Mouse (Mus musculus): Measurements from ENCODE around the gene Nck2. TPM values are rescaled to one million over a fixed set of nuclear protein-coding genes. Genes with fewer than 3 reads are reported as not detected.
"Not testable (repeated sequence)": the region's sequence is repeated elsewhere in the genome, so short reads cannot be mapped to it uniquely, and the experiment has no call there.

The Nck2 gene
- polyA plus RNA-seq, 1 experiment from 2014 or later: 20.3 TPM

GRCm38 (mm10) chr1:43553989-43554679 lies 109.8 kb downstream of the Nck2 start:
- not testable (repeated sequence) for H3K9ac ChIP-seq; H3K4me2 ChIP-seq; H3K27me3 ChIP-seq (replicated peaks); H3K27ac ChIP-seq; ATAC-seq; H3K4me3 ChIP-seq; H3K9me3 ChIP-seq (replicated peaks)
- WGBS (ENCODE audit: insufficient replicate concordance): 85% methylated on average over 37 of the region's 37 CpGs
- Histone ChIP-seq H3K36me3 (peaks cover 26% of the 10 kb centered on the region), H3K4me1 (peaks cover 77% of the 10 kb centered on the region)

GRCm38 (mm10) chr1:43555222-43555974 lies 111.0 kb downstream of the Nck2 start:
- Histone ChIP-seq H3K4me2 (peak overlapping the region; percentile 1; the same call in 1 of the 2 replicates), H3K27me3 (replicated peaks) (no peaks in the 10 kb centered on the region), H3K9me3 (replicated peaks) (no peaks in the 10 kb centered on the region), H3K4me1 (peaks cover 84% of the 10 kb centered on the region), H3K36me3 (peaks cover 32% of the 10 kb centered on the region), H3K27ac (peak overlapping the region; percentile 87), H3K4me3 (no peak overlapping the region), H3K9ac (peak overlapping the region; percentile 40)
- no peak for ATAC-seq
- 63% methylated on average over 12 of the region's 12 CpGs for WGBS (ENCODE audit: insufficient replicate concordance)

GRCm38 (mm10) chr1:43558329-43558728 lies 114.0 kb downstream of the Nck2 start:
- Histone ChIP-seq H3K9me3 (replicated peaks) (no peaks in the 10 kb centered on the region), H3K4me1 (peaks cover 92% of the 10 kb centered on the region), H3K9ac (peak overlapping the region; percentile 44), H3K36me3 (peaks cover 32% of the 10 kb centered on the region), H3K4me3 (no peak overlapping the region), H3K27ac (peak overlapping the region; percentile 87), H3K4me2 (peak overlapping the region; percentile 52), H3K27me3 (replicated peaks) (no peaks in the 10 kb centered on the region)
- WGBS (ENCODE audit: insufficient replicate concordance): 12% methylated on average over 3 of the region's 3 CpGs
- ATAC-seq: peak; percentile 64

GRCm38 (mm10) chr1:43559043-43559692 lies 114.8 kb downstream of the Nck2 start:
- Histone ChIP-seq H3K4me3 (peak overlapping the region; percentile 1; the same call in 1 of the 2 replicates), H3K9ac (peak overlapping the region; percentile 9; the same call in 1 of the 2 replicates), H3K4me2 (peak overlapping the region; percentile 52), H3K4me1 (peaks cover 84% of the 10 kb centered on the region), H3K27ac (peak overlapping the region; percentile 87), H3K27me3 (replicated peaks) (no peaks in the 10 kb centered on the region), H3K9me3 (replicated peaks) (no peaks in the 10 kb centered on the region), H3K36me3 (peaks cover 25% of the 10 kb centered on the region)
- 51% methylated on average over 5 of the region's 5 CpGs for WGBS (ENCODE audit: insufficient replicate concordance)
- ATAC-seq: peak; percentile 91

GRCm38 (mm10) chr1:43561085-43561484 lies 116.7 kb downstream of the Nck2 start:
- Histone ChIP-seq H3K4me2 (no peak overlapping the region), H3K4me1 (peaks cover 82% of the 10 kb centered on the region), H3K36me3 (peaks cover 16% of the 10 kb centered on the region; the same call in 1 of the 2 replicates), H3K9ac (no peak overlapping the region), H3K27me3 (replicated peaks) (no peaks in the 10 kb centered on the region), H3K27ac (peak overlapping the region; percentile 87), H3K9me3 (replicated peaks) (no peaks in the 10 kb centered on the region), H3K4me3 (no peak overlapping the region)
- WGBS (ENCODE audit: insufficient replicate concordance): 33% methylated on average over 3 of the region's 3 CpGs
- ATAC-seq: no peak

- Histone ChIP-seq H3K27me3 (replicated peaks) (no peaks in the 10 kb centered on the region), H3K9ac (no peak overlapping the region), H3K4me2 (no peak overlapping the region), H3K9me3 (replicated peaks) (no peaks in the 10 kb centered on the region), H3K4me3 (no peak overlapping the region), H3K27ac (0 out of 2 replicates have a peak overlapping the region, but pooled peaks have one; percentile 12), H3K4me1 (peaks cover 82% of the 10 kb centered on the region), H3K36me3 (peaks cover 12% of the 10 kb centered on the region; the same call in 1 of the 2 replicates)
- ATAC-seq: no peak
- WGBS (ENCODE audit: insufficient replicate concordance): 65% methylated on average over 13 of the region's 13 CpGs
Measured at GRCm38 (mm10) chr1:43562002-43562666, 117.8 kb downstream of the Nck2 start.

- H3K4me3 ChIP-seq: no peak overlapping the region
- peaks cover 53% of the 10 kb centered on the region for H3K4me1 ChIP-seq
- WGBS (ENCODE audit: insufficient replicate concordance): 68% methylated on average over 4 of the region's 4 CpGs
- H3K36me3 ChIP-seq: peaks cover 20% of the 10 kb centered on the region
- no peak overlapping the region for H3K9ac ChIP-seq
- H3K4me2 ChIP-seq: no peak overlapping the region
- no peaks in the 10 kb centered on the region for H3K27me3 ChIP-seq (replicated peaks)
- peak overlapping the region; percentile 8; the same call in 1 of the 2 replicates for H3K27ac ChIP-seq
- H3K9me3 ChIP-seq (replicated peaks): no peaks in the 10 kb centered on the region
- ATAC-seq: peak; percentile 81
Measured at GRCm38 (mm10) chr1:43565260-43565659, 120.9 kb downstream of the Nck2 start.

- no peak overlapping the region for H3K4me2 ChIP-seq
- no peak overlapping the region for H3K9ac ChIP-seq
- H3K4me3 ChIP-seq: no peak overlapping the region
- no peak for ATAC-seq
- peaks cover 19% of the 10 kb centered on the region for H3K36me3 ChIP-seq
- no peaks in the 10 kb centered on the region for H3K9me3 ChIP-seq (replicated peaks)
- no peak overlapping the region for H3K27ac ChIP-seq
- no peaks in the 10 kb centered on the region for H3K27me3 ChIP-seq (replicated peaks)
- 77% methylated on average over 8 of the region's 8 CpGs for WGBS (ENCODE audit: insufficient replicate concordance)
- peaks cover 38% of the 10 kb centered on the region for H3K4me1 ChIP-seq
Measured at GRCm38 (mm10) chr1:43566677-43567377, 122.4 kb downstream of the Nck2 start.

- no peaks in the 10 kb centered on the region for H3K9me3 ChIP-seq (replicated peaks)
- WGBS (ENCODE audit: insufficient replicate concordance): 82% methylated on average over 10 of the region's 10 CpGs
- H3K4me1 ChIP-seq: peaks cover 30% of the 10 kb centered on the region
- no peak overlapping the region for H3K4me3 ChIP-seq
- no peak overlapping the region for H3K9ac ChIP-seq
- no peak overlapping the region for H3K27ac ChIP-seq
- no peaks in the 10 kb centered on the region for H3K27me3 ChIP-seq (replicated peaks)
- H3K4me2 ChIP-seq: no peak overlapping the region
- H3K36me3 ChIP-seq: peaks cover 19% of the 10 kb centered on the region
- no peak for ATAC-seq
Measured at GRCm38 (mm10) chr1:43568824-43569223, 124.4 kb downstream of the Nck2 start.

GRCm38 (mm10) chr1:43571105-43571504 lies 126.7 kb downstream of the Nck2 start:
- Histone ChIP-seq H3K9ac (no peak overlapping the region), H3K27ac (no peak overlapping the region), H3K9me3 (replicated peaks) (no peaks in the 10 kb centered on the region), H3K4me3 (no peak overlapping the region), H3K4me1 (peaks cover 13% of the 10 kb centered on the region), H3K27me3 (replicated peaks) (no peaks in the 10 kb centered on the region), H3K4me2 (no peak overlapping the region), H3K36me3 (peaks cover 19% of the 10 kb centered on the region)
- no peak for ATAC-seq
- WGBS (ENCODE audit: insufficient replicate concordance): 81% methylated on average over 4 of the region's 4 CpGs

GRCm38 (mm10) chr1:43574793-43575304 lies 130.5 kb downstream of the Nck2 start:
- Histone ChIP-seq H3K4me2 (no peak overlapping the region), H3K36me3 (peaks cover 8% of the 10 kb centered on the region), H3K9me3 (replicated peaks) (no peaks in the 10 kb centered on the region), H3K4me3 (no peak overlapping the region), H3K4me1 (no peaks in the 10 kb centered on the region), H3K27me3 (replicated peaks) (no peaks in the 10 kb centered on the region), H3K9ac (no peak overlapping the region), H3K27ac (no peak overlapping the region)
- ATAC-seq: no peak
- WGBS (ENCODE audit: insufficient replicate concordance): 79% methylated on average over 3 of the region's 3 CpGs
